Mouse (Mus musculus) liver, postnatal 0 days (tissue): ENCODE data around the gene Cyp1a1.

ENCODE experiments used
- CTCF ChIP-seq: sonication (generic); IDR thresholded peaks from 2 replicates; pipeline ENCODE4 v1.5.1; 2016; ENCODE audit warnings: antibody characterized with exemption, low read depth
- EP300 ChIP-seq: IDR thresholded peaks from 2 replicates; pipeline ENCODE4 v1.6.1; 2016; ENCODE audit warnings: antibody characterized with exemption, low read depth, mild to moderate bottlenecking

GRCm38 (mm10) chr9:57694108-57694507, 6.4 kb downstream of the Cyp1a1 start:
- TF ChIP-seq CTCF (no peak), EP300 (no peak)
